Mouse (Mus musculus): ENCODE measurements around the gene Scnn1g.

The Scnn1g gene

GRCm38 (mm10) chr7:121778980-121779379 is 44.7 kb downstream of the Scnn1g start:
- DNase-seq, result no peak

- no peak for DNase-seq
These were observed 45.1 kb downstream of the Scnn1g start for GRCm38 (mm10) chr7:121779409-121779808.

- peak; percentile 16 for DNase-seq
These were observed 48.1 kb downstream of the Scnn1g start for GRCm38 (mm10) chr7:121782188-121782909.

- no peak for DNase-seq
These were observed 51.5 kb downstream of the Scnn1g start for GRCm38 (mm10) chr7:121785651-121786228.

- DNase-seq, result no peak
These were observed 63.5 kb downstream of the Scnn1g start for GRCm38 (mm10) chr7:121797781-121798180.

- no peak for DNase-seq
These were observed 68.2 kb downstream of the Scnn1g start for GRCm38 (mm10) chr7:121802471-121802870.

- DNase-seq, result no peak
These were observed 68.7 kb downstream of the Scnn1g start for GRCm38 (mm10) chr7:121803011-121803410.

- DNase-seq, result no peak
These were observed 71.7 kb downstream of the Scnn1g start for GRCm38 (mm10) chr7:121805811-121806496.

GRCm38 (mm10) chr7:121807726-121808580 is 73.7 kb downstream of the Scnn1g start:
- no peak for DNase-seq

All from kidney, adult 9 months (tissue).